Mouse (Mus musculus): ENCODE data around the gene Fam151a.
"Not testable (repeated sequence)": the region's sequence is repeated elsewhere in the genome, so short reads cannot be mapped to it uniquely, and the experiment has no call there.

DNA sequence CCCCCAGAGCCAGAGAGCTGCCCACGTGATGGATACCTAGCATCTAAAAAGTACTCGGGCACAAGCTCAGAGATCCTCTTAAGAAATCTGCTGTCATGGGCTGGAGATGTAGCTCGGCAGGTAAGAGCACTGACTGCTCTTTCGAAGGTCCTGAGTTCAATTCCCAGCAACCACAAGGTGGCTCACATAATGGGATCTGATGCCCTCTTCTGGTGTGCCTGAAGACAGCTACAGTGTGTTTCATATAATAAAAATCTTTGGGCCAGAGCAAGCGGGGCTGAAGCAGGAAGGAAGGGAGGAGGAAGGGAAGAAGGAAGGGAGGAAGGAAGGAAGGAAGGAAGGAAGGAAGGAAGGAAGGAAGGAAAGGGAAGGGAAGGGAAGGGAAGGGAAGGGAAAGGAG lies 56.5 kb downstream of the Fam151a start:
- TF ChIP-seq CTCF, EP300 (IDR thresholded peaks at IDR 0.05; ENCODE audit: low read depth): not testable (repeated sequence)

Measured in heart, postnatal 0 days (tissue).